Mouse (Mus musculus) spleen, adult 2 months (tissue): ENCODE data around the gene Ccdc74a.

Experiments
- CTCF ChIP-seq: fragments of 200-500 bp; IDR thresholded peaks from 2 replicates; pipeline ENCODE4 v1.5.1; 2011; ENCODE audit warnings: mild to moderate bottlenecking, inconsistent platforms; ENCODE audit not compliant: insufficient read depth, insufficient read length, insufficient replicate concordance; ENCODE audit errors: extremely low read depth
- POLR2A ChIP-seq: fragments of 200-500 bp; IDR thresholded peaks from 2 replicates; pipeline ENCODE4 v1.6.1; 2011; ENCODE audit warnings: low read depth, low read length, inconsistent platforms

DNA sequence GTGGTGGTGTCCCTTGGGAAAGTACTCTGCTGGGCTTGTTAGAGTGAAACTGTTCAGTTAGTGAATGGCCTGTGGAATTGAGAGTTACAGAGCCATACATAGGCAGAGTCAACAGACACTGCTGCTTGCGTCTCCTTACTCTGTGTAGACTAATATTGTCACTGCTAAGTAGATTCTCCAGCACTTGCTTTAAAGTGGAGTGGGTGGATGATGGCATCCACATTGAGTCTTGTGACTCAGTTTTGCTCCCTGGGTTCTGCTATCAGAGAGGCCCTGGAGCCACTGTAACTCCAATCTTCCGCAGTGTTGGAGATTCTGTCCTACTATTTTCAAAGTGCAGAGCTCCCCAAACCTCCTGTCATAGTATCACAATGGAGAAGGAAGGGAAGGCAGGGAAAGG lies 13.7 kb upstream of the Ccdc74a start:
- TF ChIP-seq CTCF (no peak), POLR2A (no peak)
